In the genomic region with DNA sequence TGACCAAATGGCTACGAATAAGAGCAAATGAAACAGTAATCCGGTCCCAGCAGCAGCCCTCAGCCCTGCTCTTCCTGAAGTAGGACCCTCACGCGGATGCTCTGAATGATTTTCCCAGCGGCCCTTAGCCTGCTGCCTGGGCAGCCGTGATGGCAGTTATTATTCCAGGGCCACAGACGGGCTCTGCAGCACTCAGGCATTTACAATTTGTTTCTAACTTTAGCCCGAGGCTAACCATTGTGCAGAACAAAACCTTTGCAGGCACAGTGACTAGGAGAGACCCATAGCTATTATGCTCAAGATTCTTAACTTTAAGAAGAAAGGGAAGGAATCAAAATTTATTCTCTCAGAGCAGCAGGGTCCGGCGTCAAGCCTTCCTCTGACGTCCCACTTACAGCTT, we compare ENCODE assay signal across 14 mouse cellular contexts. TPM values are rescaled to one million over a fixed set of nuclear protein-coding genes. Genes with fewer than 3 reads are reported as not detected.
A peak's percentile ranks its signal among the peaks of the same experiment; 100 is the strongest.
DNase-seq lines count a peak whose midpoint lies in the region; ATAC-seq lines count a peak whose summit lies in the region.
"Had no signal": no experiment of that assay in that cellular context is flagged by ENCODE, and none has a peak within 500 bp of the region (broad histone marks: within the 10 kb centered on the region; RNA-seq: fewer than 3 reads in every experiment).

No protein-coding gene starts in this region.

- peak; percentile 27 for DNase-seq in embryo, embryonic 11 days
- no peak for DNase-seq in embryo, embryonic 10 days (ENCODE audit: low spot score)
- DNase-seq in mesoderm, embryonic 11.5 days (ENCODE audit: low read depth, low spot score): peak; percentile 16
- DNase-seq in layer of hippocampus, adult 9-11 months: no peak
- DNase-seq in ovary, postnatal 10 days (ENCODE audit: low spot score): no peak
- DNase-seq: cerebellum, adult 11 months had no signal

- no peaks in the 10 kb centered on the region for H3K27me3 ChIP-seq in neural tube, embryonic 12.5 days (replicated peaks)
- no peaks in the 10 kb centered on the region for H3K27me3 ChIP-seq in neural tube, embryonic 15.5 days (replicated peaks)
- H3K27me3 ChIP-seq in liver, embryonic 12.5 days (replicated peaks): no peaks in the 10 kb centered on the region
- H3K27me3 ChIP-seq: heart, embryonic 13.5 days; hindbrain, embryonic 15.5 days; Patski had no signal

- no peak for ATAC-seq in neural tube, embryonic 12.5 days (ENCODE audit: low FRiP score, low read depth)
- no peak for ATAC-seq in neural tube, embryonic 15.5 days (ENCODE audit: low FRiP score)
- no peak for ATAC-seq in liver, embryonic 12.5 days
- ATAC-seq: Patski had no signal

- peaks cover 65% of the 10 kb centered on the region for H3K36me3 ChIP-seq in neural tube, embryonic 12.5 days
- H3K36me3 ChIP-seq in neural tube, embryonic 15.5 days: peaks cover 70% of the 10 kb centered on the region
- peaks cover 56% of the 10 kb centered on the region for H3K36me3 ChIP-seq in liver, embryonic 12.5 days

- no peak overlapping the region for H3K4me3 ChIP-seq in neural tube, embryonic 12.5 days
- no peak overlapping the region for H3K4me3 ChIP-seq in neural tube, embryonic 15.5 days (replicated peaks)
- no peak overlapping the region for H3K4me3 ChIP-seq in liver, embryonic 12.5 days
- H3K4me3 ChIP-seq: heart, embryonic 13.5 days; hindbrain, embryonic 15.5 days had no signal

- no peak overlapping the region for H3K9ac ChIP-seq in neural tube, embryonic 12.5 days
- no peak overlapping the region for H3K9ac ChIP-seq in neural tube, embryonic 15.5 days (replicated peaks)
- no peak overlapping the region for H3K9ac ChIP-seq in liver, embryonic 12.5 days
- H3K9ac ChIP-seq: heart, embryonic 13.5 days; hindbrain, embryonic 15.5 days had no signal

- H3K4me2 ChIP-seq in neural tube, embryonic 12.5 days (replicated peaks): 0 out of 2 replicates have a peak overlapping the region, but pooled peaks have one; percentile 1
- H3K4me2 ChIP-seq in neural tube, embryonic 15.5 days: no peak overlapping the region
- H3K4me2 ChIP-seq in liver, embryonic 12.5 days: no peak overlapping the region
- H3K4me2 ChIP-seq: heart, embryonic 13.5 days; hindbrain, embryonic 15.5 days; liver, embryonic 11.5 days had no signal

- 33% methylated on average over 11 of the region's 11 CpGs for WGBS in neural tube, embryonic 12.5 days
- 23% methylated on average over 11 of the region's 11 CpGs for WGBS in neural tube, embryonic 15.5 days
- 86% methylated on average over 11 of the region's 11 CpGs for WGBS in liver, embryonic 12.5 days (ENCODE audit: insufficient replicate concordance)

- no peak overlapping the region for H3K27ac ChIP-seq in neural tube, embryonic 12.5 days
- H3K27ac ChIP-seq in neural tube, embryonic 15.5 days (replicated peaks): no peak overlapping the region
- no peak overlapping the region for H3K27ac ChIP-seq in liver, embryonic 12.5 days
- H3K27ac ChIP-seq: hindbrain, embryonic 15.5 days had no signal

- peaks cover 9% of the 10 kb centered on the region for H3K4me1 ChIP-seq in neural tube, embryonic 12.5 days
- H3K4me1 ChIP-seq in neural tube, embryonic 15.5 days: peaks cover 3% of the 10 kb centered on the region
- H3K4me1 ChIP-seq in liver, embryonic 12.5 days: no peaks in the 10 kb centered on the region

- no peaks in the 10 kb centered on the region for H3K9me3 ChIP-seq in neural tube, embryonic 12.5 days
- no peaks in the 10 kb centered on the region for H3K9me3 ChIP-seq in neural tube, embryonic 15.5 days (replicated peaks)
- H3K9me3 ChIP-seq in liver, embryonic 12.5 days (replicated peaks): no peaks in the 10 kb centered on the region
- H3K9me3 ChIP-seq: heart, embryonic 13.5 days; hindbrain, embryonic 15.5 days had no signal

RNA-seq across cellular contexts. Expression of gene Prepl, which starts 17.7 kb away (rescaled TPM):
- polyA plus RNA-seq in neural tube, embryonic 12.5 days (2016; fragmentation: Nextera tagmentation; extraction: Ambion mirVana): 65.2 and 70.1 TPM in 2 replicates
- 126 and 135 TPM in 2 replicates for polyA plus RNA-seq in neural tube, embryonic 15.5 days (2015; fragmentation: Nextera tagmentation; extraction: Ambion mirVana)
- 11.2 and 12.8 TPM in 2 replicates for polyA plus RNA-seq in liver, embryonic 12.5 days (2016; fragmentation: Nextera tagmentation; extraction: Ambion mirVana)

RNA-seq across cellular contexts. Expression of gene Camkmt, which starts 18.0 kb away (rescaled TPM):
- polyA plus RNA-seq in neural tube, embryonic 12.5 days (2016; fragmentation: Nextera tagmentation; extraction: Ambion mirVana): 14.7 and 14.9 TPM in 2 replicates
- polyA plus RNA-seq in neural tube, embryonic 15.5 days (2015; fragmentation: Nextera tagmentation; extraction: Ambion mirVana): 19.7 and 22.4 TPM in 2 replicates
- polyA plus RNA-seq in liver, embryonic 12.5 days (2016; fragmentation: Nextera tagmentation; extraction: Ambion mirVana): 4.4 and 5.2 TPM in 2 replicates

RNA-seq across cellular contexts. Expression of gene Slc3a1, which starts 44.2 kb away (rescaled TPM):
- 0.26 and 0.42 TPM in 2 replicates for polyA plus RNA-seq in neural tube, embryonic 12.5 days (2016; fragmentation: Nextera tagmentation; extraction: Ambion mirVana)
- 0.14 and 0.37 TPM in 2 replicates for polyA plus RNA-seq in neural tube, embryonic 15.5 days (2015; fragmentation: Nextera tagmentation; extraction: Ambion mirVana)
- 0.32 and 0.41 TPM in 2 replicates for polyA plus RNA-seq in liver, embryonic 12.5 days (2016; fragmentation: Nextera tagmentation; extraction: Ambion mirVana)
- polyA plus RNA-seq: lung, embryonic 16.5 days had no signal

Comparison
In these comparisons a context has a peak if more than half of its experiments do, and no peak if none do; other contexts are left out.
1. DNase-seq: peak in embryo, embryonic 11 days (single experiment) and mesoderm, embryonic 11.5 days (single experiment); none in embryo, embryonic 10 days (single experiment), layer of hippocampus, adult 9-11 months (single experiment) and ovary, postnatal 10 days (single experiment).